Mouse (Mus musculus) hindbrain, embryonic 16.5 days (tissue): ENCODE results near the gene Hamp2. TPM values are rescaled to one million over a fixed set of nuclear protein-coding genes. Genes with fewer than 3 reads are reported as not detected.

Experiments
- polyA plus RNA-seq: library from polyadenylated mRNA; unstranded; fragments of >200 nt; fragmentation: Nextera tagmentation; extraction: Ambion mirVana; gene quantifications from 2 replicates; pipeline ENCODE4 v1.2.1, GENCODE M21; 2015

Gene Hamp2
- polyA plus RNA-seq, 1 experiment from 2014 or later: 0.44 TPM

Other genes with a start within 250 kb of the Hamp2 start
- not detected in 2 replicates for gene 2200002J24Rik, start 225.8 kb downstream of the Hamp2 start, polyA plus RNA-seq
- gene Atp4a, start 212.5 kb downstream of the Hamp2 start, polyA plus RNA-seq: 3.0 and 3.7 TPM in 2 replicates
- 278 and 301 TPM in 2 replicates for gene Tmem147, start 195.1 kb downstream of the Hamp2 start, polyA plus RNA-seq
- 0.82 and 1.1 TPM in 2 replicates for gene Gapdhs, start 181.0 kb downstream of the Hamp2 start, polyA plus RNA-seq
- 0.98 and 1.0 TPM in 2 replicates for gene Sbsn, start 173.2 kb downstream of the Hamp2 start, polyA plus RNA-seq
- 1.8 and 2.2 TPM in 2 replicates for gene Dmkn, start 160.9 kb downstream of the Hamp2 start, polyA plus RNA-seq
- gene Krtdap, start 136.8 kb downstream of the Hamp2 start, polyA plus RNA-seq: 0.38 TPM in 1 of 2 replicates, not detected in the other
- 0.10 and 0.25 TPM in 2 replicates for gene Ffar2, start 100.9 kb downstream of the Hamp2 start, polyA plus RNA-seq
- gene Ffar3, start 68.5 kb downstream of the Hamp2 start, polyA plus RNA-seq: 0.09 and 0.21 TPM in 2 replicates
- gene Ffar1, start 63.1 kb downstream of the Hamp2 start, polyA plus RNA-seq: 0.06 TPM in 1 of 2 replicates, not detected in the other
- 0.26 TPM in 1 of 2 replicates, not detected in the other for gene Cd22, start 44.3 kb downstream of the Hamp2 start, polyA plus RNA-seq
- gene Mag, start 9.8 kb downstream of the Hamp2 start, polyA plus RNA-seq: 5.3 and 5.8 TPM in 2 replicates
- gene Hamp, start 19.4 kb upstream of the Hamp2 start, polyA plus RNA-seq: not detected in 2 replicates
- 25.7 and 27.3 TPM in 2 replicates for gene Usf2, start 32.1 kb upstream of the Hamp2 start, polyA plus RNA-seq
- 24.1 and 27.8 TPM in 2 replicates for gene Lsr, start 48.8 kb upstream of the Hamp2 start, polyA plus RNA-seq
- 0.63 and 0.82 TPM in 2 replicates for gene Fam187b, start 49.1 kb upstream of the Hamp2 start, polyA plus RNA-seq
- 24.4 and 32.9 TPM in 2 replicates for gene Fxyd5, start 117.8 kb upstream of the Hamp2 start, polyA plus RNA-seq
- 324 and 417 TPM in 2 replicates for gene Fxyd7, start 126.8 kb upstream of the Hamp2 start, polyA plus RNA-seq
- 69.4 and 89.9 TPM in 2 replicates for gene Fxyd1, start 132.5 kb upstream of the Hamp2 start, polyA plus RNA-seq
- gene Lgi4, start 134.7 kb upstream of the Hamp2 start, polyA plus RNA-seq: 0.50 and 0.65 TPM in 2 replicates
- gene Fxyd3, start 152.0 kb upstream of the Hamp2 start, polyA plus RNA-seq: 0.43 and 0.95 TPM in 2 replicates
- 0.61 and 0.75 TPM in 2 replicates for gene Hpn, start 190.6 kb upstream of the Hamp2 start, polyA plus RNA-seq
- 19.0 TPM in 2 replicates for gene Scn1b, start 202.3 kb upstream of the Hamp2 start, polyA plus RNA-seq
- gene Gramd1a, start 231.2 kb upstream of the Hamp2 start, polyA plus RNA-seq: 203 and 222 TPM in 2 replicates